Mouse (Mus musculus): ENCODE measurements at regions not wholly inside any gene's neighbourhood (a gene's known extent, or its start where the extent isn't known, plus 50 kb on each side); places are given as distances from the start of the nearest gene placed in this dataset.

GRCm38 (mm10) chr1:194505826-194506225 is 112.2 kb upstream of the Plxna2 start:
- no peak for TF ChIP-seq CTCF (IDR thresholded peaks at IDR 0.05; ENCODE audit: low read depth, low read length)
- no peak for TF ChIP-seq TAL1 (conservative IDR thresholded peaks at IDR 0.05; ENCODE audit: low read depth, low read length)
- TF ChIP-seq POLR2AphosphoS5 (IDR thresholded peaks at IDR 0.05; ENCODE audit: insufficient replicate concordance, low read depth, low read length): no peak
- no peak for TF ChIP-seq GATA2 (IDR thresholded peaks at IDR 0.05; ENCODE audit: borderline replicate concordance, low read depth, low read length)
- no peak for TF ChIP-seq GATA1 (IDR thresholded peaks at IDR 0.05; ENCODE audit: borderline replicate concordance, low read length)
- Histone ChIP-seq H3K4me1 (ENCODE audit: insufficient read depth, low read depth, low read length) (no peaks in the 10 kb centered on the region), H3K27me3 (ENCODE audit: insufficient read depth, low read length) (no peaks in the 10 kb centered on the region), H3K36me3 (replicated peaks) (no peaks in the 10 kb centered on the region), H3K4me3 (ENCODE audit: low read depth, low read length) (no peak overlapping the region), H3K9me3 (replicated peaks) (no peaks in the 10 kb centered on the region)
- no peak for DNase-seq (ENCODE audit: low spot score)
- no peak for ATAC-seq (ENCODE audit: extremely low read depth, insufficient number of reproducible peaks, low FRiP score, poor library complexity, severe bottlenecking)

GRCm38 (mm10) chr1:194504207-194504606 is 113.8 kb upstream of the Plxna2 start:
- no peak for ATAC-seq (ENCODE audit: extremely low read depth, insufficient number of reproducible peaks, low FRiP score, poor library complexity, severe bottlenecking)
- TF ChIP-seq GATA1 (IDR thresholded peaks at IDR 0.05; ENCODE audit: borderline replicate concordance, low read length) (no peak), CTCF (IDR thresholded peaks at IDR 0.05; ENCODE audit: low read depth, low read length) (no peak), POLR2AphosphoS5 (IDR thresholded peaks at IDR 0.05; ENCODE audit: insufficient replicate concordance, low read depth, low read length) (no peak), GATA2 (IDR thresholded peaks at IDR 0.05; ENCODE audit: borderline replicate concordance, low read depth, low read length) (no peak), TAL1 (conservative IDR thresholded peaks at IDR 0.05; ENCODE audit: low read depth, low read length) (no peak)
- Histone ChIP-seq H3K27me3 (ENCODE audit: insufficient read depth, low read length) (no peaks in the 10 kb centered on the region), H3K4me1 (ENCODE audit: insufficient read depth, low read depth, low read length) (no peaks in the 10 kb centered on the region), H3K36me3 (replicated peaks) (no peaks in the 10 kb centered on the region), H3K4me3 (ENCODE audit: low read depth, low read length) (no peak overlapping the region), H3K9me3 (replicated peaks) (no peaks in the 10 kb centered on the region)
- DNase-seq (ENCODE audit: low spot score): no peak

GRCm38 (mm10) chr1:194503517-194503916 is 114.5 kb upstream of the Plxna2 start:
- Histone ChIP-seq H3K4me1 (ENCODE audit: insufficient read depth, low read depth, low read length) (no peaks in the 10 kb centered on the region), H3K9me3 (replicated peaks) (no peaks in the 10 kb centered on the region), H3K36me3 (replicated peaks) (no peaks in the 10 kb centered on the region), H3K27me3 (ENCODE audit: insufficient read depth, low read length) (no peaks in the 10 kb centered on the region), H3K4me3 (ENCODE audit: low read depth, low read length) (no peak overlapping the region)
- ATAC-seq (ENCODE audit: extremely low read depth, insufficient number of reproducible peaks, low FRiP score, poor library complexity, severe bottlenecking): no peak
- no peak for DNase-seq (ENCODE audit: low spot score)
- no peak for TF ChIP-seq TAL1 (conservative IDR thresholded peaks at IDR 0.05; ENCODE audit: low read depth, low read length)
- TF ChIP-seq GATA1 (IDR thresholded peaks at IDR 0.05; ENCODE audit: borderline replicate concordance, low read length): no peak
- no peak for TF ChIP-seq CTCF (IDR thresholded peaks at IDR 0.05; ENCODE audit: low read depth, low read length)
- TF ChIP-seq POLR2AphosphoS5 (IDR thresholded peaks at IDR 0.05; ENCODE audit: insufficient replicate concordance, low read depth, low read length): no peak
- TF ChIP-seq GATA2 (IDR thresholded peaks at IDR 0.05; ENCODE audit: borderline replicate concordance, low read depth, low read length): no peak

- Histone ChIP-seq H3K9me3 (replicated peaks) (no peaks in the 10 kb centered on the region), H3K4me1 (ENCODE audit: insufficient read depth, low read depth, low read length) (no peaks in the 10 kb centered on the region), H3K27me3 (ENCODE audit: insufficient read depth, low read length) (no peaks in the 10 kb centered on the region), H3K4me3 (ENCODE audit: low read depth, low read length) (no peak overlapping the region), H3K36me3 (replicated peaks) (no peaks in the 10 kb centered on the region)
- DNase-seq (ENCODE audit: low spot score) (no peak), ATAC-seq (ENCODE audit: extremely low read depth, insufficient number of reproducible peaks, low FRiP score, poor library complexity, severe bottlenecking) (no peak)
- no peak for TF ChIP-seq CTCF (IDR thresholded peaks at IDR 0.05; ENCODE audit: low read depth, low read length)
- no peak for TF ChIP-seq GATA1 (IDR thresholded peaks at IDR 0.05; ENCODE audit: borderline replicate concordance, low read length)
- no peak for TF ChIP-seq TAL1 (conservative IDR thresholded peaks at IDR 0.05; ENCODE audit: low read depth, low read length)
- TF ChIP-seq GATA2 (IDR thresholded peaks at IDR 0.05; ENCODE audit: borderline replicate concordance, low read depth, low read length): no peak
- no peak for TF ChIP-seq POLR2AphosphoS5 (IDR thresholded peaks at IDR 0.05; ENCODE audit: insufficient replicate concordance, low read depth, low read length)
These were observed 121.6 kb upstream of the Plxna2 start for GRCm38 (mm10) chr1:194496424-194496823.

GRCm38 (mm10) chr1:194491111-194491510 is 126.9 kb upstream of the Plxna2 start:
- H3K36me3 ChIP-seq (replicated peaks): no peaks in the 10 kb centered on the region
- DNase-seq (ENCODE audit: low spot score) (no peak), ATAC-seq (ENCODE audit: extremely low read depth, insufficient number of reproducible peaks, low FRiP score, poor library complexity, severe bottlenecking) (no peak)
- no peaks in the 10 kb centered on the region for H3K4me1 ChIP-seq (ENCODE audit: insufficient read depth, low read depth, low read length)
- H3K4me3 ChIP-seq (ENCODE audit: low read depth, low read length): no peak overlapping the region
- no peaks in the 10 kb centered on the region for H3K27me3 ChIP-seq (ENCODE audit: insufficient read depth, low read length)
- TF ChIP-seq GATA2 (IDR thresholded peaks at IDR 0.05; ENCODE audit: borderline replicate concordance, low read depth, low read length) (no peak), CTCF (IDR thresholded peaks at IDR 0.05; ENCODE audit: low read depth, low read length) (no peak), TAL1 (conservative IDR thresholded peaks at IDR 0.05; ENCODE audit: low read depth, low read length) (no peak), GATA1 (IDR thresholded peaks at IDR 0.05; ENCODE audit: borderline replicate concordance, low read length) (no peak), POLR2AphosphoS5 (IDR thresholded peaks at IDR 0.05; ENCODE audit: insufficient replicate concordance, low read depth, low read length) (no peak)
- H3K9me3 ChIP-seq (replicated peaks): no peaks in the 10 kb centered on the region

GRCm38 (mm10) chr1:194488126-194488525 is 129.9 kb upstream of the Plxna2 start:
- Histone ChIP-seq H3K4me1 (ENCODE audit: insufficient read depth, low read depth, low read length) (no peaks in the 10 kb centered on the region), H3K9me3 (replicated peaks) (no peaks in the 10 kb centered on the region), H3K4me3 (ENCODE audit: low read depth, low read length) (no peak overlapping the region), H3K36me3 (replicated peaks) (no peaks in the 10 kb centered on the region), H3K27me3 (ENCODE audit: insufficient read depth, low read length) (no peaks in the 10 kb centered on the region)
- no peak for DNase-seq (ENCODE audit: low spot score)
- TF ChIP-seq CTCF (IDR thresholded peaks at IDR 0.05; ENCODE audit: low read depth, low read length) (no peak), GATA2 (IDR thresholded peaks at IDR 0.05; ENCODE audit: borderline replicate concordance, low read depth, low read length) (no peak), TAL1 (conservative IDR thresholded peaks at IDR 0.05; ENCODE audit: low read depth, low read length) (no peak), GATA1 (IDR thresholded peaks at IDR 0.05; ENCODE audit: borderline replicate concordance, low read length) (no peak), POLR2AphosphoS5 (IDR thresholded peaks at IDR 0.05; ENCODE audit: insufficient replicate concordance, low read depth, low read length) (no peak)
- no peak for ATAC-seq (ENCODE audit: extremely low read depth, insufficient number of reproducible peaks, low FRiP score, poor library complexity, severe bottlenecking)
